Mouse (Mus musculus): Measurements from ENCODE around the gene Vmn2r56. TPM values are rescaled to one million over a fixed set of nuclear protein-coding genes. Genes with fewer than 3 reads are reported as not detected.
"Not testable (repeated sequence)": the region's sequence is repeated elsewhere in the genome, so short reads cannot be mapped to it uniquely, and the experiment has no call there.

Vmn2r56 gene
- polyA plus RNA-seq (2012; ENCODE audit: insufficient read depth, low replicate concordance) = not detected in 2 replicates

GRCm38 (mm10) chr7:12734904-12735303, at the start of gene Vmn2r56:
TSS of gene Vmn2r56 (minus strand) at chr7:12735004.
- no peaks in the 10 kb centered on the region for H3K4me1 ChIP-seq
- peaks cover 13% of the 10 kb centered on the region; the same call in 1 of the 2 replicates for H3K9me3 ChIP-seq
- no peaks in the 10 kb centered on the region for H3K27me3 ChIP-seq (replicated peaks)
- H3K36me3 ChIP-seq (replicated peaks; ENCODE audit: low read length) = no peaks in the 10 kb centered on the region
- H3K4me3 ChIP-seq (replicated peaks) = no peak within 1 kb of the TSS
- TF ChIP-seq GATA1 (IDR thresholded peaks at IDR 0.05; ENCODE audit: borderline replicate concordance, low read length) = no peak
- TF ChIP-seq FLI1 (IDR thresholded peaks at IDR 0.05; ENCODE audit: low read length) = no peak

GRCm38 (mm10) chr7:12780151-12780830, 45.5 kb upstream of the Vmn2r56 start:
- Histone ChIP-seq H3K36me3 (replicated peaks; ENCODE audit: low read length) (no peaks in the 10 kb centered on the region), H3K9me3 (peaks cover 1% of the 10 kb centered on the region; the same call in 1 of the 2 replicates), H3K4me1 (peaks cover 14% of the 10 kb centered on the region), H3K4me3 (replicated peaks) (peak overlapping the region; percentile 94), H3K27me3 (replicated peaks) (peaks cover 22% of the 10 kb centered on the region)
- TF ChIP-seq FLI1 (IDR thresholded peaks at IDR 0.05; ENCODE audit: low read length) (no peak), GATA1 (IDR thresholded peaks at IDR 0.05; ENCODE audit: borderline replicate concordance, low read length) (no peak)

- Histone ChIP-seq H3K9me3 (peaks cover 7% of the 10 kb centered on the region), H3K4me3 (replicated peaks) (peak overlapping the region; percentile 94), H3K36me3 (replicated peaks; ENCODE audit: low read length) (no peaks in the 10 kb centered on the region), H3K27me3 (replicated peaks) (peaks cover 22% of the 10 kb centered on the region), H3K4me1 (peaks cover 14% of the 10 kb centered on the region)
- TF ChIP-seq GATA1 (IDR thresholded peaks at IDR 0.05; ENCODE audit: borderline replicate concordance, low read length) (no peak), FLI1 (IDR thresholded peaks at IDR 0.05; ENCODE audit: low read length) (no peak)
Measured at GRCm38 (mm10) chr7:12779782-12780150, 45.0 kb upstream of the Vmn2r56 start.

DNA sequence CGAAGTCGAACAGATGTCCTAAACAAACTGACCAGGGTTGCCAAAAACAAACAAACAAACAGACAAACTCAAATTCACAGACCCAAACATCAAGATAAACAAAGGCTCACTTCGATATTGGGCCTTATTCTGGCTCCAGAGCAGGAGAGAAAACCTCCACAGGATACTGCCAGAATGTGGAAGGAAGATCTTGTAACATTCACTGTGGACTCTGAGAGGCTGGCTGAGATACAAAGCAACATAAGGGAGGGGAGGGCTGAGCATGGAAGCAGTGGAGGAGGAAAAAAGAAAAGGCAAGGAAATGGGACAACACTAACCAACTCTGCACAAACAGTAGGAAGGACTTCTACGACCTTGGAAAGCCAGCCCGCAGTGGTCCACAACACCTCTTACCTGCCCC, 44.3 kb upstream of the Vmn2r56 start:
- Histone ChIP-seq H3K4me1 (peaks cover 14% of the 10 kb centered on the region), H3K9me3 (peaks cover 12% of the 10 kb centered on the region), H3K27me3 (replicated peaks) (peaks cover 22% of the 10 kb centered on the region), H3K36me3 (replicated peaks; ENCODE audit: low read length) (no peaks in the 10 kb centered on the region), H3K4me3 (replicated peaks) (no peak overlapping the region)
- TF ChIP-seq FLI1 (IDR thresholded peaks at IDR 0.05; ENCODE audit: low read length) (no peak), GATA1 (IDR thresholded peaks at IDR 0.05; ENCODE audit: borderline replicate concordance, low read length) (no peak)

GRCm38 (mm10) chr7:12774606-12775005, 39.8 kb upstream of the Vmn2r56 start:
- Histone ChIP-seq H3K36me3 (replicated peaks; ENCODE audit: low read length) (no peaks in the 10 kb centered on the region), H3K9me3 (peaks cover 18% of the 10 kb centered on the region), H3K4me3 (replicated peaks) (no peak overlapping the region), H3K27me3 (replicated peaks) (peaks cover 12% of the 10 kb centered on the region), H3K4me1 (no peaks in the 10 kb centered on the region; the same call in none of the 2 replicates)
- no peak for TF ChIP-seq FLI1 (IDR thresholded peaks at IDR 0.05; ENCODE audit: low read length)
- no peak for TF ChIP-seq GATA1 (IDR thresholded peaks at IDR 0.05; ENCODE audit: borderline replicate concordance, low read length)

GRCm38 (mm10) chr7:12774111-12774510, 39.3 kb upstream of the Vmn2r56 start:
- no peak overlapping the region for H3K4me3 ChIP-seq (replicated peaks)
- no peaks in the 10 kb centered on the region; the same call in 1 of the 2 replicates for H3K4me1 ChIP-seq
- peaks cover 7% of the 10 kb centered on the region for H3K27me3 ChIP-seq (replicated peaks)
- peaks cover 18% of the 10 kb centered on the region for H3K9me3 ChIP-seq
- no peak for TF ChIP-seq FLI1 (IDR thresholded peaks at IDR 0.05; ENCODE audit: low read length)
- TF ChIP-seq GATA1 (IDR thresholded peaks at IDR 0.05; ENCODE audit: borderline replicate concordance, low read length) = no peak
- no peaks in the 10 kb centered on the region for H3K36me3 ChIP-seq (replicated peaks; ENCODE audit: low read length)

DNA sequence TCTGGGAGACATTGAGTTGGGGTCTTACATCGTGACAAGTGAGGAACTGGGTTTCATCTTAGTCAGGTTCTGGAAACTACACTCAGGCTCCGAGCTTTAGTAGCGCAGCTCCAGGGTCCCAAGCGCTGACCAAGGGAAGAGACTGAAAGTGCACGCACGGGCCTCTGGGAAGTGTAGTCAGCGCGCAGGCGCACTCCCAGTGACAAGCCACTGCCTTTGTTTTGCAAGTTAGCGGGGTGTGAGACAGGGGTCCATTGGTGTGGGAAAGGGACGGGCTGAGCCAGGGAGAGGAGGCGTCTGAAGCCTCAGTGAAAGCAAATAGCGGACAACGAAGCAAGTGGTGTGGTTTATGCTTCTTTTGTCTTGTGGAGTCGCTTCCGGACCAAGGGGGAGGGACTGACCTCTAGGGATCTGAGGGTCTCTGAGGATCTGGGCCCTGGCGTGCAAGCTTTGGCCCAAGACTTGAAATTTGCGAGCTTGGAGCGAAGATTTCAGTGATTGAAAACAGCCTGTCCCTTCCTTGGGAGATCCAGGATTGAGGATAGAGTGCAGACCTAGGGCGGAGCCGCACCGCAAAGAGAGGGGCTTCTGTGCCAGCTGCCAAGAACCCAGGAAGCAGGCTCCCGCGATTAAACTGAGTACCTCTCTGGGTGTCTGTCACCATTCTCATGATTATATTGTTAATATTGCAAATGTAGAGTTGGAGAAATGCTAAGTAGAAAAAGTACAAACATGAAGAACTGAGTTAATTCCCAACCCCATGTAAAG, 14.8 kb upstream of the Vmn2r56 start:
- no peaks in the 10 kb centered on the region for H3K36me3 ChIP-seq (replicated peaks; ENCODE audit: low read length)
- no peaks in the 10 kb centered on the region for H3K27me3 ChIP-seq (replicated peaks)
- peak overlapping the region; percentile 78 for H3K4me3 ChIP-seq (replicated peaks)
- H3K4me1 ChIP-seq = no peaks in the 10 kb centered on the region
- peaks cover 16% of the 10 kb centered on the region for H3K9me3 ChIP-seq
- TF ChIP-seq GATA1 (IDR thresholded peaks at IDR 0.05; ENCODE audit: borderline replicate concordance, low read length) = no peak
- TF ChIP-seq FLI1 (IDR thresholded peaks at IDR 0.05; ENCODE audit: low read length) = no peak

DNA sequence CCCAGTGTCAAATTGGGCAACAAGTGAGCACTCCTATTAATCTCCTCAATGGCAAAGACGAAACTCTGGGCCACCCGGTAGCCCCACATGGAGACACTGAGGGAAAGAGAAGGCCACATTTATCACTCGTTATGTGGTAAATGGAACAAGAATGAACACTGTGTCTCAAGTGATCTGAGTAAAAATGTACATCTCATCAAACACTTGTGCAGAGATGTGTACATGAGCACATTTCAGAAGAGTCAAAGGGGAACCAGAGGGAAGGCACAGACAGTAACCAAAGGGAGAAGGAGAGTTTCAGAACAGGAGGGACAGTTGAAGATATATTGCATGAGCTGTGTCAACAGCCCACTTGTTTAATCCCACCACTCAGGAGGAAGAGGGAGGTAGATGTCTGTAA, 49.9 kb downstream of the Vmn2r56 start, which contains the start of gene Vmn2r55:
TSS of gene Vmn2r55 (minus strand) at position 101 of the 400 bp plus-strand sequence.
- not testable (repeated sequence) for H3K4me1 ChIP-seq; H3K27me3 ChIP-seq (replicated peaks)

DNA sequence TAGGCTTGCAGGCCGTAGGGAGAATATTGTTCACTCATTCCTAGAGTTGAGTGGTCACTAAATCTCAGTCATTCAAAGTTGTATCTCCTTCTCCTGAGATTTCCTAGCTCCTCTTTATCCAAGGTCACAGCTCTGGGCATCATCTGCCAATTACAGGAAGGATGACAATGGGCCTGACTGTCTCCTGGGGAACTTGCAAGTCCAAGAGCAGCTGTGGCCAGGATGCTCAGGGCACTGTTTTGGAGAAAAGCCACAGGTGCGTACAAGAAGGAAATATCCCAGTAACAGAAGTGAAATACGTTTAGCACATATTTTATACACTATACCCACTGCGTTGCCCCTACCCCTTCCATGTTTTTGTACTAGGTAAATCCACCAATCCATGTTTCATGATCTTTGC, 94.6 kb downstream of the Vmn2r56 start, which contains the start of gene Vmn2r54:
TSS of gene Vmn2r54 (minus strand) at position 101 of the 400 bp plus-strand sequence.
- H3K27me3 ChIP-seq (replicated peaks); H3K4me1 ChIP-seq; H3K4me3 ChIP-seq (replicated peaks); H3K9me3 ChIP-seq; H3K36me3 ChIP-seq (replicated peaks; ENCODE audit: low read length): not testable (repeated sequence)

More for the DNA sequence above, 49.9 kb downstream of the Vmn2r56 start, which contains the start of gene Vmn2r55:
- not testable (repeated sequence) for H3K36me3 ChIP-seq (replicated peaks; ENCODE audit: low read length); H3K4me3 ChIP-seq (replicated peaks); H3K9me3 ChIP-seq

Other genes starting within 250 kb of the Vmn2r56 start
- not detected in 2 replicates for gene 2900092C05Rik, start 222.5 kb downstream of the Vmn2r56 start, polyA plus RNA-seq (2012; ENCODE audit: insufficient read depth, low replicate concordance)
- gene Vmn2r53, start 126.2 kb downstream of the Vmn2r56 start, polyA plus RNA-seq (2012; ENCODE audit: insufficient read depth, low replicate concordance) = 0.10 TPM in 1 of 2 replicates, not detected in the other
- gene Vmn2r54, start 94.7 kb downstream of the Vmn2r56 start, polyA plus RNA-seq (2012; ENCODE audit: insufficient read depth, low replicate concordance) = not detected in 2 replicates
- not detected in 2 replicates for gene Vmn2r55, start 50.0 kb downstream of the Vmn2r56 start, polyA plus RNA-seq (2012; ENCODE audit: insufficient read depth, low replicate concordance)
- not detected in 2 replicates for gene Zscan18, start 68.6 kb upstream of the Vmn2r56 start, polyA plus RNA-seq (2012; ENCODE audit: insufficient read depth, low replicate concordance)
- not detected in 2 replicates for gene Zfp329, start 83.9 kb upstream of the Vmn2r56 start, polyA plus RNA-seq (2012; ENCODE audit: insufficient read depth, low replicate concordance)
- 0.65 TPM in 1 of 2 replicates, not detected in the other for gene Zfp110, start 99.8 kb upstream of the Vmn2r56 start, polyA plus RNA-seq (2012; ENCODE audit: insufficient read depth, low replicate concordance)
- gene Zfp128, start 146.2 kb upstream of the Vmn2r56 start, polyA plus RNA-seq (2012; ENCODE audit: insufficient read depth, low replicate concordance) = 0.25 TPM in 1 of 2 replicates, not detected in the other
- 1.4 and 1.5 TPM in 2 replicates for gene Zscan22, start 162.8 kb upstream of the Vmn2r56 start, polyA plus RNA-seq (2012; ENCODE audit: insufficient read depth, low replicate concordance)
- gene Rps5, start 187.3 kb upstream of the Vmn2r56 start, polyA plus RNA-seq (2012; ENCODE audit: insufficient read depth, low replicate concordance) = 434 and 3,041 TPM in 2 replicates
- gene Rnf225, start 192.4 kb upstream of the Vmn2r56 start, polyA plus RNA-seq (2012; ENCODE audit: insufficient read depth, low replicate concordance) = 1.5 and 2.4 TPM in 2 replicates
- gene Zfp324, start 230.8 kb upstream of the Vmn2r56 start, polyA plus RNA-seq (2012; ENCODE audit: insufficient read depth, low replicate concordance) = 1.9 and 2.1 TPM in 2 replicates
- 1.7 and 3.2 TPM in 2 replicates for gene Zfp446, start 242.8 kb upstream of the Vmn2r56 start, polyA plus RNA-seq (2012; ENCODE audit: insufficient read depth, low replicate concordance)